Mouse (Mus musculus) ES-CJ7 (cell line): Measurements from ENCODE around the gene Prr15l.
A peak's percentile ranks its signal among the peaks of the same experiment; 100 is the strongest.

Experiments
- DNase-seq: peaks from one replicate; pipeline ENCODE4 v3.0.0; 2011; ENCODE audit warnings: low read depth, low spot score

The Prr15l gene

GRCm38 (mm10) chr11:96919003-96919402 lies 8.9 kb upstream of the Prr15l start:
- DNase-seq: no peak

- no peak for DNase-seq
Measured at GRCm38 (mm10) chr11:96924861-96925260, 3.0 kb upstream of the Prr15l start.

GRCm38 (mm10) chr11:96925469-96926148 lies 2.3 kb upstream of the Prr15l start:
- DNase-seq: no peak

DNA sequence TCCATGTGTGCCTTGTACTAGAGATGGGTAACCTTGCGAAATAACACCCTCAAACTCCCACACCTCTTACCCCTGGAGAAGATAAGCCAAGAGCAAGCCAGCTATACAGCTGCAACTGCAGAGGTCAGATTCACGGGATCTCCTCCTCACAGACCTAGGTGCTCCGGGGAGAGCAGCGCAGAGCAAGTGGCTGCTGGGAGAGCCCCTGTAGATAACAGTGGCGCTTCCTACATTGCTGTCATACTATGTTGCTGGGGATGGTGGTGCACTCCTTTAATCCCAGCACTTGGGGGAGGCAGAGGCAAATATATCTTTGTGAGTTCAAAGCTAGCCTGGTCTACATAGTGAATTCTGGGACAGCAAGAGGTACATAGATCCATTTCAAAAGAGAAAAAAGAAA lies 1.3 kb upstream of the Prr15l start:
- no peak for DNase-seq

DNA sequence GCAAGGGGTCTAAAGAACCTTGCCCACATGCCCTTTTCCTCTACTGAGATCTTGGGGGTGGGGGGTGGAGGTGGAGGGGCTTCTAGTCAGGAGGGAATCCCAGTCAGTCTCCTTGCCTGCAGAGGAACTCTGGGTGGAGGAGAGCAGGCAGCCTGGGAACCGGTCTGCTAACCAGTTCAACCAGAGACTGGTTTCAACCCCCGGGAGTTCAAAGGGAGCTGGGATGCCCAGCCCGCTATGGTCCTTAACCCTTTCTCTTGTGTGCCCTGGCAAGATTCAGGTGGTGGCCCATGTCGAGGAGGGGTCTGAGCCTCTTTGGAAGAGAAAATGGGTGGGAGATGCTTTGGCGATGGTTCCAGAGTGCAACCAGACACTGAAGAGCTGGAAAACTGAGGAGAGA lies 787 bp downstream of the Prr15l start:
- no peak for DNase-seq

DNA sequence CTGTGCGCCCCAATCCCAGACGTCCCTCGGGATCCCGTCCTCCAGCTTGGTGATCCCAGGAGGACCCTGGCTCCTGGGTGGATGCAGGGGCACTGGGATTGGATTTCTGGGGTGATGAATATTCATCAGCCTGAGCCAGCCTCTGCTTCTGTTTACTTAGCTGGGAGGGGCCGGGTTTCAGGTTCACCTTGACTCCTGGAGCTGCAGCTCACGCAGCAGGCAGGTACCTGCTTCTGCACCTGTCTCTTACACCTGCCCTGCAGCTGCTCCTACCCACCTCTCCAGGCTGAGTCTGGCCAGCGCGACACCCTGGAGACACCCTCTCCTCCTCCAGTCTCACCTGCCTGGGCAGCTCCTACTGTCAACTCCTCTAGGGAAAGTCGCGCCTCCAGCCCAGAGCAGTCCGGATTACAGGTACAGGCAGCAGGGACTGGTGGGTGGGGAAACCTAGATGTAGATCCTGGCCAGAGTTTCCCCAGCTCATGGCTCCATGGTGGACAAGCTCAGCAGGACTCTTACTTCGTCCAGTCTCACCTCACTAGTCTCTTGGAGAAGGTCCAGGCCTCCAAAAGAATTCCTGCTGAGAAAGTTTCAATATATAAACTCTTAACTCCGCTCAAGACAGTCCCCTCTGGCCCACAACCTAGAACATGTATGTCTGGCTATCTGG lies 1.3 kb downstream of the Prr15l start:
- peak; percentile 60 for DNase-seq

GRCm38 (mm10) chr11:96929766-96930331 lies 1.9 kb downstream of the Prr15l start:
- no peak for DNase-seq

DNA sequence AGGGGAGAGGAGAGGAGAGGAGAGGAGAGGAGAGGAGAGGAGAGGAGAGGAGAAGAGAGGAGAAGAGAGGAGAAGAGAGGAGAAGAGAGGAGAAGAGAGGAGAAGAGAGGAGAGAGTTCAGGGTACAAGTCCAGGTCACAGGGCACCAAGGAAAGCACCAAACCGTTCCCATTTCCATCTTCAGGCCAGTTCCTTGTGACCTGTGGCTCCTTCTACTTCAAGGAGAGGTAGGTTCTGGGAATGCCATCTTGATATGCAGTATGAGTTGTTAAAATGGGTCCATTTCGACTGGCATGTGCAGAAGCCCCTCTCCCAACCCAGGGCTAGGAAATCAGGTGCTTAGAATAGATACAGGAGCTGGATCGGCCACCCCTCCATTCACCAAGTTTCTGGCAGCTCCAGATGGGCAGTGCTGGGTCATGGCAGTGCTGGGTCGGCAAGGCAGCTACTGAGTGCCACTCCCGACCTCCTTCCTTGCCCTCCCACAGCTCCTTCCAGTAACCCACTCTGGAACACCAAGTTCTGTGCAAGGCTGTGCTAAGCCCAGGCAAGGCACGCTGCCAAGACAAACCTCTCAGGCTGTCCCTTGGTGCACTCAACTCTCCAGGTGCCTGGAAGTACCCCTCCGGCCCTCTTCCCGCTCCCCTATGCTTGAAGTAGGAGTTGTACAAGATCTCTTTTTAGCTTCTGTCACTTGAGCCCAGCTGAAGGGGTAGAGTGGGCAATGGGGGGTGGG lies 3.6 kb downstream of the Prr15l start:
- DNase-seq: no peak

DNA sequence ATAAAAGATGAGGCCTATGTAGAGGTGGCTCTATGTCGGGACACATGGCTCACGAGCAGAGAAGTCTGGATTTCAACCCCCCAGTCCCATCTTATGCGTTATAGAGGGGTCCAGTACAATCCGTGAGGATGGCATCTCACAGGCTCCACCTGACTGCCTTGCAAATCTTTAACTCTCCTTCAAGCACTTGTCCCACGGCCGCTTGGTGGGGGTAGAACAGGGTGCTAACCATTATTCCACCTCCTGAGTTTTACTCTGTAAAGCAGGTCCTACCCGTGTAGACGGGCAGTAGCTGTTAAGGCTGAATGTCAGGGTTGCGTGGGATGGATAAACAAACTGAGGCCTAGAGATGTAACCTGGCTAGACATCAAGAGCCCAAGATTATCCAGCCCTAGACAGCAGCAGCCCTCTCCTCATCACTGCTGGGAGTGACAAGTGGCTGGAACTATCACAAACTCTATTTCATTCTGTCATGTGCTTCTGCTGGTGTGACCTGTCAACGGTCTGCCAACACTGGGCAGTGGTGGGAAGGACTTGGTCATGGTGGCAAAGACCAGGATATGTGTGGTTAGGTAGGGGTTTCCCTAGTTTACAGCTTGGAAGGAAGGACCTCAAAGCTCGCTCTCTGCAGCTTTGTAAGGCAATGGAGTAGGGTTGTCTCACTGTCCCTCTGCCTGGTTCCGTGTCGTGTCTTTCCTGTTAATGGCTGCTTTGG lies 5.8 kb downstream of the Prr15l start:
- no peak for DNase-seq

GRCm38 (mm10) chr11:96934921-96935356 lies 7.0 kb downstream of the Prr15l start:
- peak; percentile 99 for DNase-seq

- no peak for DNase-seq
Measured at GRCm38 (mm10) chr11:96935872-96936650, 8.2 kb downstream of the Prr15l start.

DNA sequence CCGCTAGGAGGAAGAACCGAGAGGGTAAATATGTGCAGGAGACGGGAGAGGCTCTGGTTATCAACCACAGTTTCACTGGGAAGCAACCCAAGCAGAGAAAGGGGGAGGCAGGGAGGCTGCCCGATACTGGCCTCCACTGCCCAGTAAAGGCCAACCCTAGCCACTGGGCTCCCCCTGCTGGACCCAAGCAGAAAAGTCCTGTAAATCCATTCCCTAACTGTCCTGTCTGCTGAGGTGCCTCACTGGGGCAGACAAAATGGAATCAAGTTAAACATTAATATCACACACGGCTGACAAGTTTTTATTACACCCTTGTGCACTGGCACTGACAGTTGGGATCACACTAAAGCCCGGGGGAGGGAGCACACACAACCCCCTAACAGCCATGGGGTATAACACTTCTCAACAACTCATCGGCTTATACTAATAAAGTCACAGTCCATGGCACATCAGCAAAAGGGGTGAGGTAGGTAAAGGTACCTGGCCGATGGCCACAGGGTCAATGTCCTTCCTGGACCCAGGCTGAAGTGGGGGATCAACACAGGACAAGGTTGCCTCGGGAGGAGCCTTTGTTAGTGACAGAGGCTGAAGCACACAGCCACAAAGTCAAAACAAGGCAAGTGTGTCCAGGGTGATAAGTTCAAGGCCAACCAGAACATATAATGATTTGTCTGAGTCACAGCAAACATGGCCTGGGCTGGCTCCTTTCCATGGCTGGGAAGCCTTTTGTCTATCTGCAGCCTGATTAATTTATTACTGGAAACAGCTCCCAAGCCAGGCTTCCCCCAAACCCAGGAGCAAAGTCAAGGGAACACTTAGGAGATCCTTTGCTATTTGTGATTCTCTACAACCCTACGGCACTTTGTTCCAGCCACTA lies 9.9 kb downstream of the Prr15l start:
- DNase-seq: no peak

- no peak for DNase-seq
Measured at GRCm38 (mm10) chr11:96938426-96938800, 10.5 kb downstream of the Prr15l start.

DNA sequence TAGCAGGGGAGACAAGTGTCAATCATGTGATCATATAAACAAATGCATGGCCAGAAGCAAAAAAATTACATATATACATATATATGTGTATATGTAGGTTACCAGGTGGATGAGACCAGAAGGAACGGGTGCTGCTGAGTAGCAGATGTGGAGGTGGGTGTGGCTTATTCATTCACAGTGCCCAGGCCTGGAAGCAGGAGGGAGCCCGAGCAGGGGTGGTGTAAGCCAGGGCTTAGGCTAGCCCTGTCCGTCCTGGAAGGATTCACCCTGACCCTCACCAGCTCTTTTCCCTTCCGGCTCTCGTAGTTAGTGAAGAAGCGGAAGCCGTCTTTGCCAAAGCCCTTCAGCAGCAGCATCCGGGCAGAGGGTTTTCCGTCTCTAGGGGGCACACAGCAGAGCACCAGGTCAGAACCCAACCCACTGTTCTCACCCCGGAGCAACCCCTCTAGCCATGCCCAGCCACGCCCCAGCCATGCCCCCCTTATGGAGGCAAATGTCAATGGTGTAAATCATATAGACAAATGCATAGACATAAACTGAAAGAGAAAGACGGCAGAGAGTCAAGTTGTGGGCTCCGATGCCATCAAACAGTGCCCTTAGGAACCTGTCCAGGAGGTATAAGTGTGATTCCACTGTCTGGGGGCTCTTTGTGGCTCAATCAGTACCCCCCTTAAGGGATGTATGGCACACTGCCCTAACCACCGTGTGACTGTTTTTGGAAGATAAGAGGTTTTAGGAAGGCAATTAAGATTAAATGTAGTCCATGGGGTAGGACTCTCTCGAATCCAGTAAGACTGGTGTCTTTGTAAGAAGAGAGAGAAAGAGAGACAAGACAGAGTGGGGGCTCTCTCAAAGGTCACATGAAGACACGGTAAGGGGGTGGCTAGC lies 12.9 kb downstream of the Prr15l start:
- DNase-seq: no peak

GRCm38 (mm10) chr11:96941989-96942590 lies 14.2 kb downstream of the Prr15l start:
- DNase-seq: no peak

DNA sequence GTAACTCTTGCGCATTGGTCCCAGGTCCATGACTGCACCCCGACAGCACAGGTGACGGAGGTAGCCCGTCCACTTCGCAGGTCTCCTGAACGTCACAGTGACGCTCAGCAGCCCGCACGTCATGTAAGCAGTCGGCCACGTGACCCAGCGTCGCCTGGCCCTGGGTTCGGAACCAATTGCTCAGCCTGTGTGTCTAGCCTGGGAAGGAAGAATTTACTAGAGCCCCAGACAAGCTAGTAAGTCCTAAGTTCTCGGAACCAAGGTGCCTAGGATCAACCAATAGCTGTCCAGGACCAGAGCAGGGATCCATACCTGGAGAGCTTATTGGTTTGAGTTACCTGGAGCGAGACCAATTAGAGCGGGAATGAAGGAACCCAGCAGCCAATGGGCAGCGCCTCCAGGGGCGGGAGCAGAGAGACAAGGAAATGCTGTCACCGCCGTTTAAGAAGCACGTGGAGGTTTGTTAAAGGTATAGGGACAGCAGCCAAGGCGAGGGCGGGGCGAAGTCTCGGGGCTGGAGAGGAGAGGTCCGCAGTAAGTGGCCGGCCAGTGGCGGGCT lies 15.9 kb downstream of the Prr15l start, which contains the start of gene Pnpo:
TSS of gene Pnpo (minus strand) at position 241 of the 559 bp plus-strand sequence.
- peak; percentile 98 for DNase-seq

DNA sequence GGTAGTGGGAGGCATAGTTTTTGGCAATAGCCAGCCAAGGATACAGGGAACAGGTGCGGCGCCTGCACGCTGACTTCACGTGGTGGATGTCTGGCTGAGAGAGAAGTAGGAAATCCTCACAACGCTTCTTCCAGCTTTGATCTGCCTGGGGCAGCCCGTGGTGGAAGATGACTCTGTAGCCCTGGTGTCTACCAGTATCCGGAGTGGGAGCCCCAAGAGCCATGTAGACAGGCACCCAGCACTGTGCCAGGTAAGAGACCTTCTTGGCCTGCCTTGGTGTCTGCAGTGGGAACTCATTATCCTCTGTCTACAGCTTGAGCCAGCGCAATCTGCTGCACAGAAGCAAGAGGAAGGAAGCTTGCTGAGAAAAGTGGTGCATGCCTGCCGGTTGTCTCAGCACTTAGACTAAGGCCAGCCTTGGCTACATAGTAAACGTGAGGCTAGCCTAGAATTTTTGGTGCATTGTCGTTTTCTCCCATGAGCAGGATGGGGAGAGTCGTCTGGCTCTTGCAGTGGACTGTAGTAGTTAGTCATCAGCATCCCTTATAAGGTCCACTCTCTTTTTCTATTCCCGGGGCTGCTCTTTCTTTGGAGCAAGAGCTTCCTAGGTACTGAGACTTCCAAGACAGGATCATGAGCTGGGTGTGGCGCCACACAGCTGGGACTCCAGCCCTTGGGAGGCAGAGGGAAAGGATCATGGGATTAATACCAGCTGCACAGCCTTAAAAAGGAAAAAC lies 17.1 kb downstream of the Prr15l start:
- DNase-seq: no peak
